Mouse (Mus musculus): ENCODE measurements around the gene Ahcy.

- TF ChIP-seq CTCF (IDR thresholded peaks at IDR 0.05) (no peak), EP300 (IDR thresholded peaks at IDR 0.05) (no peak)
Measured at GRCm38 (mm10) chr2:155071027-155071426, 3.3 kb downstream of the Ahcy start.
